Mouse (Mus musculus) liver, adult 2 months (tissue): ENCODE data around the gene Psmb4.

Source experiments
- CTCF ChIP-seq: fragments of 200-500 bp; IDR thresholded peaks from 2 replicates; pipeline ENCODE4 v1.5.1; 2011; ENCODE audit warnings: low read depth, low read length, control low read depth
- POLR2A ChIP-seq: fragments of 200-500 bp; IDR thresholded peaks from 2 replicates; pipeline ENCODE4 v1.6.1; 2011; ENCODE audit warnings: low read length, control low read depth; ENCODE audit not compliant: insufficient read depth; ENCODE audit errors: extremely low read depth

DNA sequence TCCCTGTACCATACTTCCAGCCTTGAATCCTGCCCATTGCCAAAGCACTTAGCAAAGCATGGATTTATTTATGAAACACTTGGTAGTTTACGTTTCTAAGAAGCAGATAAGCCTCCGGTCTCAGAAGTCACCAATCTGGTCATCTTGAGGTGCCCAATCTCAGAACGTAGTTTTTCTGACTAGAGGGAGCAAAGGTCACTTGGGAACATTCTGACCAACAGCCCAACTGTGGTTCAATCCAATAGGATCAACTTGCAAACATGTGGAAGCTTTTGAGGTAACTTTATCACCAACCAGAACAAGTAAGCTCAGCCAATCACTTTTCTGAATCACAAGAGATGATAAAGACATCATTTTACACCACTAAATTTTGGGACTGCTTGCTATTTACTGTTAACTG is 51.4 kb downstream of the Psmb4 start:
- TF ChIP-seq CTCF, result no peak
- no peak for TF ChIP-seq POLR2A
